Mouse (Mus musculus): ENCODE data around the gene Cx3cl1. TPM values are rescaled to one million over a fixed set of nuclear protein-coding genes. Genes with fewer than 3 reads are reported as not detected.
A peak's percentile ranks its signal among the peaks of the same experiment; 100 is the strongest.

Gene Cx3cl1
- polyA plus RNA-seq, 1 experiment: 148 TPM

- Histone ChIP-seq H3K27ac (ENCODE audit: insufficient read depth, low read depth, low read length) (no peak overlapping the region), H3K4me3 (ENCODE audit: insufficient read depth, low read depth, low read length) (no peak overlapping the region), H3K36me3 (ENCODE audit: control insufficient read depth, insufficient read depth, low read length) (no peaks in the 10 kb centered on the region; the same call in 1 of the 2 replicates), H3K27me3 (replicated peaks; ENCODE audit: control insufficient read depth, insufficient read depth, low read length) (no peaks in the 10 kb centered on the region), H3K4me1 (ENCODE audit: control insufficient read depth, insufficient read depth, low read length) (no peaks in the 10 kb centered on the region)
- DNase-seq: peak; percentile 77
- TF ChIP-seq CTCF (conservative IDR thresholded peaks at IDR 0.05; ENCODE audit: insufficient read depth, insufficient read length, low read depth, low read length) (no peak), POLR2A (IDR thresholded peaks at IDR 0.05; ENCODE audit: low read depth, low read length) (no peak)
- 59% methylated on average over 7 of the region's 7 CpGs for WGBS
Measured at GRCm38 (mm10) chr8:94820553-94820952, 48.7 kb downstream of the Cx3cl1 start.

- peak overlapping the region; percentile 36; the same call in 1 of the 2 replicates for H3K27ac ChIP-seq (ENCODE audit: insufficient read depth, low read depth, low read length)
- WGBS: 88% methylated on average over 2 of the region's 2 CpGs
- H3K4me3 ChIP-seq (ENCODE audit: insufficient read depth, low read depth, low read length): no peak overlapping the region
- peaks cover under 1% of the 10 kb centered on the region for H3K36me3 ChIP-seq (ENCODE audit: control insufficient read depth, insufficient read depth, low read length)
- TF ChIP-seq POLR2A (IDR thresholded peaks at IDR 0.05; ENCODE audit: low read depth, low read length) (no peak), CTCF (conservative IDR thresholded peaks at IDR 0.05; ENCODE audit: insufficient read depth, insufficient read length, low read depth, low read length) (no peak)
- H3K4me1 ChIP-seq (ENCODE audit: control insufficient read depth, insufficient read depth, low read length): no peaks in the 10 kb centered on the region
- no peak for DNase-seq
- no peaks in the 10 kb centered on the region for H3K27me3 ChIP-seq (replicated peaks; ENCODE audit: control insufficient read depth, insufficient read depth, low read length)
Measured at GRCm38 (mm10) chr8:94821381-94821780, 49.6 kb downstream of the Cx3cl1 start.

GRCm38 (mm10) chr8:94822637-94823560 lies 51.1 kb downstream of the Cx3cl1 start:
- 68% methylated on average over 23 of the region's 23 CpGs for WGBS
- Histone ChIP-seq H3K4me1 (ENCODE audit: control insufficient read depth, insufficient read depth, low read length) (no peaks in the 10 kb centered on the region), H3K27ac (ENCODE audit: insufficient read depth, low read depth, low read length) (no peak overlapping the region), H3K27me3 (replicated peaks; ENCODE audit: control insufficient read depth, insufficient read depth, low read length) (no peaks in the 10 kb centered on the region), H3K4me3 (ENCODE audit: insufficient read depth, low read depth, low read length) (no peak overlapping the region), H3K36me3 (ENCODE audit: control insufficient read depth, insufficient read depth, low read length) (peaks cover 5% of the 10 kb centered on the region)
- DNase-seq: peak; percentile 78
- no peak for TF ChIP-seq POLR2A (IDR thresholded peaks at IDR 0.05; ENCODE audit: low read depth, low read length)
- TF ChIP-seq CTCF (conservative IDR thresholded peaks at IDR 0.05; ENCODE audit: insufficient read depth, insufficient read length, low read depth, low read length): peak; percentile 80

- H3K27ac ChIP-seq (ENCODE audit: insufficient read depth, low read depth, low read length): no peak overlapping the region
- H3K27me3 ChIP-seq (replicated peaks; ENCODE audit: control insufficient read depth, insufficient read depth, low read length): no peaks in the 10 kb centered on the region
- no peak for DNase-seq
- TF ChIP-seq POLR2A (IDR thresholded peaks at IDR 0.05; ENCODE audit: low read depth, low read length): no peak
- TF ChIP-seq CTCF (conservative IDR thresholded peaks at IDR 0.05; ENCODE audit: insufficient read depth, insufficient read length, low read depth, low read length): no peak
- no peak overlapping the region for H3K4me3 ChIP-seq (ENCODE audit: insufficient read depth, low read depth, low read length)
- WGBS: 90% methylated on average over 6 of the region's 6 CpGs
- no peaks in the 10 kb centered on the region for H3K4me1 ChIP-seq (ENCODE audit: control insufficient read depth, insufficient read depth, low read length)
- H3K36me3 ChIP-seq (ENCODE audit: control insufficient read depth, insufficient read depth, low read length): peaks cover 8% of the 10 kb centered on the region
Measured at GRCm38 (mm10) chr8:94825170-94825569, 53.4 kb downstream of the Cx3cl1 start.

- TF ChIP-seq CTCF (conservative IDR thresholded peaks at IDR 0.05; ENCODE audit: insufficient read depth, insufficient read length, low read depth, low read length) (no peak), POLR2A (IDR thresholded peaks at IDR 0.05; ENCODE audit: low read depth, low read length) (no peak)
- no peak overlapping the region for H3K27ac ChIP-seq (ENCODE audit: insufficient read depth, low read depth, low read length)
- 93% methylated on average over 5 of the region's 5 CpGs for WGBS
- no peak for DNase-seq
- no peaks in the 10 kb centered on the region for H3K4me1 ChIP-seq (ENCODE audit: control insufficient read depth, insufficient read depth, low read length)
- no peaks in the 10 kb centered on the region for H3K27me3 ChIP-seq (replicated peaks; ENCODE audit: control insufficient read depth, insufficient read depth, low read length)
- peaks cover 10% of the 10 kb centered on the region for H3K36me3 ChIP-seq (ENCODE audit: control insufficient read depth, insufficient read depth, low read length)
- no peak overlapping the region for H3K4me3 ChIP-seq (ENCODE audit: insufficient read depth, low read depth, low read length)
Measured at GRCm38 (mm10) chr8:94826210-94826609, 54.4 kb downstream of the Cx3cl1 start.

- no peak for TF ChIP-seq CTCF (conservative IDR thresholded peaks at IDR 0.05; ENCODE audit: insufficient read depth, insufficient read length, low read depth, low read length)
- no peak for TF ChIP-seq POLR2A (IDR thresholded peaks at IDR 0.05; ENCODE audit: low read depth, low read length)
- 83% methylated on average over 6 of the region's 6 CpGs for WGBS
- H3K36me3 ChIP-seq (ENCODE audit: control insufficient read depth, insufficient read depth, low read length): peaks cover 11% of the 10 kb centered on the region
Measured at GRCm38 (mm10) chr8:94828284-94828683, 56.5 kb downstream of the Cx3cl1 start.

More at GRCm38 (mm10) chr8:94828284-94828683, 56.5 kb downstream of the Cx3cl1 start:
- Histone ChIP-seq H3K4me1 (ENCODE audit: control insufficient read depth, insufficient read depth, low read length) (peaks cover 5% of the 10 kb centered on the region; the same call in 1 of the 2 replicates), H3K4me3 (ENCODE audit: insufficient read depth, low read depth, low read length) (no peak overlapping the region), H3K27me3 (replicated peaks; ENCODE audit: control insufficient read depth, insufficient read depth, low read length) (no peaks in the 10 kb centered on the region), H3K27ac (ENCODE audit: insufficient read depth, low read depth, low read length) (no peak overlapping the region)
- DNase-seq: no peak

Other genes starting within 250 kb of the Cx3cl1 start
- 28.9 and 31.5 TPM in 2 replicates for gene Cpne2, start 239.0 kb upstream of the Cx3cl1 start, polyA plus RNA-seq (2012; rRNA removed)
- gene Rspry1, start 170.1 kb upstream of the Cx3cl1 start, polyA plus RNA-seq (2012; rRNA removed): 11.5 TPM in 2 replicates
- 18.2 and 20.9 TPM in 2 replicates for gene Fam192a, start 170.0 kb upstream of the Cx3cl1 start, polyA plus RNA-seq (2012; rRNA removed)
- gene Arl2bp, start 105.4 kb upstream of the Cx3cl1 start, polyA plus RNA-seq (2012; rRNA removed): 76.2 and 77.2 TPM in 2 replicates
- gene Pllp, start 75.7 kb upstream of the Cx3cl1 start, polyA plus RNA-seq (2012; rRNA removed): 160 and 166 TPM in 2 replicates
- gene Ccl22, start 26.4 kb upstream of the Cx3cl1 start, polyA plus RNA-seq (2012; rRNA removed): 0.87 and 3.7 TPM in 2 replicates
- 0.64 and 1.0 TPM in 2 replicates for gene Ccl17, start 38.4 kb downstream of the Cx3cl1 start, polyA plus RNA-seq (2012; rRNA removed)
- gene Coq9, start 66.3 kb downstream of the Cx3cl1 start, polyA plus RNA-seq (2012; rRNA removed): 378 and 521 TPM in 2 replicates
- gene Ciapin1, start 66.3 kb downstream of the Cx3cl1 start, polyA plus RNA-seq (2012; rRNA removed): 55.8 and 71.2 TPM in 2 replicates
- gene Polr2c, start 85.4 kb downstream of the Cx3cl1 start, polyA plus RNA-seq (2012; rRNA removed): 107 and 112 TPM in 2 replicates
- 20.2 and 21.7 TPM in 2 replicates for gene Dok4, start 104.3 kb downstream of the Cx3cl1 start, polyA plus RNA-seq (2012; rRNA removed)
- 5.7 and 6.8 TPM in 2 replicates for gene Ccdc102a, start 146.1 kb downstream of the Cx3cl1 start, polyA plus RNA-seq (2012; rRNA removed)
- 0.56 and 2.6 TPM in 2 replicates for gene Adgrg5, start 151.7 kb downstream of the Cx3cl1 start, polyA plus RNA-seq (2012; rRNA removed)
- 342 and 447 TPM in 2 replicates for gene Adgrg1, start 202.7 kb downstream of the Cx3cl1 start, polyA plus RNA-seq (2012; rRNA removed)
- gene Adgrg3, start 245.7 kb downstream of the Cx3cl1 start, polyA plus RNA-seq (2012; rRNA removed): 9.9 and 12.7 TPM in 2 replicates